Mouse (Mus musculus) inflammation-experienced regulatory T-cells, adult 16 weeks (primary cell): Measurements from ENCODE around the gene Rnf168. TPM values are rescaled to one million over a fixed set of nuclear protein-coding genes. Genes with fewer than 3 reads are reported as not detected.

Experiments
- polyA plus RNA-seq: library from polyadenylated mRNA; unstranded; fragments of 100-300 nt; shearing (Covaris generic); gene quantifications from one replicate; pipeline ENCODE4 v1.2.1, GENCODE M21; 2017

Rnf168 gene
- 20.1 TPM for polyA plus RNA-seq

DNA sequence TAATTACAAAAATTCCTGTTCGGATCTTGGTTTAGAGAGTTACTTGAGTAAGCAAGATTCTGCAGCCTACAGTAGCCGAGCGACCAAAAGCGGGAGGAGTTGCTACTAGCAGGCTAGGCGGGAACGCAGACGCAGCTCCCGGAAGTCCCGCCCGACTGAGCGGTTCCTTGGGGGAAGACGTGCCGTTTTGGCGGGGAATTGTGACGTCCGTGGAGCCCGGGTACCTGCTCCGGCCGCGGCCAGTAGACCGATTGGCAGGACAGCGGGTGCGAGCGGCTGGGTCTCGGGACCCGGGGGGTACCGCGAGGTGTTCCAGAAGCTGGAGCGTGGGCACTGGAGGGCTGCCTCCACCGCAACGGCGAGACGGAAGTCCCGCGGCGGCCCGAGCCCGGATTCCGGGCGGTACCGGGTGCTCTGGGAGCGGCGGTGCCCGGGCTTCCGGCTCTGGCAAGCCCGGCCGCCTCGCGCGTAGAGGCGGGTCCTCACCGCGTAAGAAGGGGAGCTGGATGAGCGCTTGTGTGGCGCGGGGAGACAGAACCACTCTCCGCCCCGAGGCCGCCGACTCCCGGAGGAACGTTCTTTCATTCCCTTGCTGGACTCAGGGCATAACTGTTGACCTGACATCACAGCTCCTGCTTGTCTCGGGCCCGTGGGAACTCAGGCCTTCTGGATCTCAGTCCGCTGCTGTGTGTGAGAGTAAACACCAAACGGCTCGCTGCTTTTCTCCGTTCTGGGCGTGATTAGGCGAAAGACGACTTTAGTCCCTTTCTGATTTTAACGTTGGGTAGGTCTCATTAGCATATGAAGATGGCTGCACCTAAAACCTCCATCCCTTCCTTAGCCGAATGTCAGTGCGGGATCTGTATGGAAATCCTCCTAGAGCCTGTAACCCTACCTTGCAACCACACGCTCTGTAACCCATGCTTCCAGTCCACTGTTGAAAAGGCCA, at the start of gene Rnf168:
Gene Rnf168, plus strand, starts transcription at position 152 of the 949 bp plus-strand sequence.

DNA sequence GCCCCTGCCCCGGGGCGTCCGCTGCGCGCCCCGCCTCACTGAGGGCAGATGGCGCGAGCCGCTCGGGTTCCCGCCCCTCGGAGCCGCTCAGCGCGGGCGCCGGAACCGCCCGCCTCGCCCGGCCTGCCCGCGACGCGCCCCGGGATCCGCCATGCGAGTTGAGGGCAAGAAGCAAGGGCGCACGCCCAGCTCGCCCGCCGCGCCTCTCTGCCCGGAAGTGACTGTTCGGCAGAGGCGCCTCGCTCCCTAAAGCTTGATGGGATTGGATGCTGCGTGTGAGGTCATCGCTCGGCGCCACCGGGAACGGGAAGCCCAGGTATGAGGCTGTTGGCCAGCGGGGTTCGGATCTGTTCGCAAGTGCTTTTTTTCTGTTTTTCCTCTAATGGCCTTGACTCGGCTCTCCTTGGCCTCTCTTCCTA, 30.3 kb upstream of the Rnf168 start, which contains the start of the genes Fbxo45 and Wdr53:
Gene Fbxo45, minus strand, starts transcription at position 207 of the 419 bp plus-strand sequence.
Gene Wdr53, plus strand, starts transcription at position 276 of the 419 bp plus-strand sequence.

DNA sequence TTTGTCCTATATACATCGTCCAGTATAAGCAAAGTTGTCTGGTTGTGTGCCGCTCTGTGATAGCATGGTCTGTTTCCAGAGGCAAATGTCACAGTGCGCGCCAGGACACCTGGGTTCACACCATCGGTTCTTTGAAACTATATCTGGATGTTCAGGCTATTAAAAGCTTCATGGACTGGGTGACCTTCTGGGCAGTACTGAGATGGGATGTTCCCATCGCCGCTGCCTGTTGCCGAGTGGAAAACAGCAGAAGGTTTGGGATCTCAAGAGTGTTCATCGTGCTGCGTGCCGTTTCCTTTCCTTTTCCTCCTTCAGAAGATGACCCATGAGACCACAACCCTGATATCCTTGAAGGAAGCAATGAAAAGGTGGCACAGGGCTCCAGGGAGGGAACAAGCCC, 6.0 kb upstream of the Rnf168 start, which contains the start of gene Smco1:
Gene Smco1, plus strand, starts transcription at position 178 of the 400 bp plus-strand sequence.

DNA sequence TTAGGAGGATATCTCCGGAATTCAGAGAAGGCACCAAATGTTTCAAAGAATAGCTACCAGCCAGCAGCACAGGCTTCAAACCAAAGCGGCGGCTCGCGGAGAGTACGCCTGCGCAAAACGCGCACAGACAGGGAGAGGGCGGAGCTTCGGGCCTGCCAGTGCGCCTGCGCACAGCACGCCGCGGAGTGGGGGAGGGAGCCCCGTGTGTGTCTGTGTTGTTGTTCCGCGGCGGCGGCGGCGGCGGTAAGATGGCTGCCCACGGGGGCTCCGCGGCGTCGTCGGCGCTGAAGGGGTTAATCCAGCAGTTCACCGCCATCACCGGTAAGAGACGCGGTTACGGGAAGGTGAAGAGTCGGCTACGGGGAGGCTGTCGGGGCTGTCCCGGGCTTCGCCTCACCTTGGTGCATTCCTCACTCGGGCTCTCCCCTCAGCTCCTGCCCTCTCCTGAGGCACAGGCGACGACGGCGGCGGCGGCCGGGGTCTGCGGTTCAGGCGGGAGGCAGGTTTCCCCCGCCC, 54.8 kb downstream of the Rnf168 start, which contains the start of gene Ubxn7:
Gene Ubxn7, plus strand, starts transcription at position 218 of the 516 bp plus-strand sequence.

Other genes starting within 250 kb of the Rnf168 start
- 89.5 TPM for gene Pak2, start 198.1 kb upstream of the Rnf168 start, polyA plus RNA-seq
- gene Pigx, start 177.7 kb upstream of the Rnf168 start, polyA plus RNA-seq: 149 TPM
- gene Cep19, start 177.7 kb upstream of the Rnf168 start, polyA plus RNA-seq: 45.3 TPM
- gene Nrros, start 111.9 kb upstream of the Rnf168 start, polyA plus RNA-seq: 97.3 TPM
- gene Bex6, start 97.6 kb upstream of the Rnf168 start, polyA plus RNA-seq: not detected
- 3.0 TPM for gene Fbxo45, start 30.3 kb upstream of the Rnf168 start, polyA plus RNA-seq
- 22.0 TPM for gene Wdr53, start 30.2 kb upstream of the Rnf168 start, polyA plus RNA-seq
- not detected for gene Smco1, start 6.0 kb upstream of the Rnf168 start, polyA plus RNA-seq
- gene Ubxn7, start 54.8 kb downstream of the Rnf168 start, polyA plus RNA-seq: 37.2 TPM
- not detected for gene Tm4sf19, start 123.0 kb downstream of the Rnf168 start, polyA plus RNA-seq
- 4.2 TPM for gene Tctex1d2, start 142.2 kb downstream of the Rnf168 start, polyA plus RNA-seq
- gene Pcyt1a, start 153.5 kb downstream of the Rnf168 start, polyA plus RNA-seq: 17.4 TPM
- not detected for gene Slc51a, start 210.4 kb downstream of the Rnf168 start, polyA plus RNA-seq
- not detected for gene Zdhhc19, start 218.8 kb downstream of the Rnf168 start, polyA plus RNA-seq